Comparison of ENCODE assay signal across 9 mouse cellular contexts in the genomic region with DNA sequence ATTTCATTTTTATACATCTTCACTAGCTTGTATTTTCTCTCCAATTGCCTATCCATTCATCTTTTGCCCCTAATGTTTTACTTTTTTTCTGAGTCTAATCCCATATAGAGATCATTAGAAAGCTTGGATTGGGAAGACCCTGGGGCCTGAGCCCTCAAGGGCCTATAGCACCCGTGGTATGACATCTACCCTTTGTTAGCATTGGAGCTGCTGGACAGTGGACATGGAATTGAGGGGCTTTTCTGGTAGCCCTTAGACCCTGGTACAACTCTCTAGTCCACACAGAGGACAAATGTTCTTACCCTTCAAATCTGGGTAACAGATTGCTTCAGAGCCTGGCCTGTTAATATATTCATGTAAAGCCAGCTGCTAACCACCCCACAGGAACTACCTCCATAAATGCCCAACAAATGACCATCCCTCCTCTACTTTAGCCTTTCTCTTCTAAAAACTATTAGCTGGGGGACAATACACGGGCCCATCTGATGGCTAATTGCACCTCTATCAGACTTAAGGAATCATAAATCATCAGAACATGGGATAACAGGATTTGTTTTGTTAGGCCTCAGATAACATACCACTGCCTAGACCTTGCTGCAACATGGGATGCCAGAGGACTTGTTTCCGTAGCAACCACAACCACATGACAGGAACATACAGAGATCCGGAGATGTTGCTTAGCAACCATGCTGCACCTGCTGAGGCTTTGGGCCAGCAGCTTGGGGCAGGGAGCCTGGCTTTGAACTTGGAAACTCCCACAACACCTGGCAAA. TPM values are rescaled to one million over a fixed set of nuclear protein-coding genes. Genes with fewer than 3 reads are reported as not detected.
DNase-seq lines count a peak whose midpoint lies in the region; ATAC-seq lines count a peak whose summit lies in the region.
"Had no signal": no experiment of that assay in that cellular context is flagged by ENCODE, and none has a peak within 500 bp of the region (broad histone marks: within the 10 kb centered on the region; RNA-seq: fewer than 3 reads in every experiment).

No protein-coding gene starts in this region.

- peak; percentile 71 for DNase-seq in R1 (ENCODE audit: low read depth, low spot score)
- DNase-seq in brain, embryonic 18.5 days (ENCODE audit: low read depth, low spot score) = peak; percentile 76
- DNase-seq in hindbrain, embryonic 14.5 days (ENCODE audit: low spot score) = peak; percentile 74
- DNase-seq in adrenal gland, adult 8-10 months = no peak
- DNase-seq in spleen, postnatal 10 days (ENCODE audit: low spot score in 2 of 2) = no peak
- no peak for DNase-seq in heart, postnatal 10 days
- DNase-seq: adrenal gland, postnatal 14 days had no signal

- WGBS in hindbrain, embryonic 14.5 days = 46% methylated on average over 4 of the region's 4 CpGs
- 49% methylated on average over 4 of the region's 4 CpGs for WGBS in neural tube, embryonic 12.5 days
- WGBS in kidney, embryonic 15.5 days = 64% methylated on average over 4 of the region's 4 CpGs

- no peaks in the 10 kb centered on the region for H3K27me3 ChIP-seq in hindbrain, embryonic 14.5 days (ENCODE audit: control insufficient read depth, insufficient read depth, low read length)
- no peaks in the 10 kb centered on the region for H3K27me3 ChIP-seq in neural tube, embryonic 12.5 days (replicated peaks)
- no peaks in the 10 kb centered on the region for H3K27me3 ChIP-seq in kidney, embryonic 15.5 days

- peak overlapping the region; percentile 85 for H3K27ac ChIP-seq in hindbrain, embryonic 14.5 days
- H3K27ac ChIP-seq in neural tube, embryonic 12.5 days = 0 out of 2 replicates have a peak overlapping the region, but pooled peaks have one; percentile 7
- no peak overlapping the region for H3K27ac ChIP-seq in kidney, embryonic 15.5 days

- no peaks in the 10 kb centered on the region for H3K36me3 ChIP-seq in hindbrain, embryonic 14.5 days (replicated peaks; ENCODE audit: control insufficient read depth, insufficient read depth)
- H3K36me3 ChIP-seq in neural tube, embryonic 12.5 days = no peaks in the 10 kb centered on the region
- no peaks in the 10 kb centered on the region for H3K36me3 ChIP-seq in kidney, embryonic 15.5 days

- no peak overlapping the region for H3K9ac ChIP-seq in hindbrain, embryonic 14.5 days
- H3K9ac ChIP-seq in neural tube, embryonic 12.5 days = no peak overlapping the region
- no peak overlapping the region for H3K9ac ChIP-seq in kidney, embryonic 15.5 days

- no peak overlapping the region for H3K4me3 ChIP-seq in hindbrain, embryonic 14.5 days (replicated peaks; ENCODE audit: low read length)
- H3K4me3 ChIP-seq in neural tube, embryonic 12.5 days = no peak overlapping the region
- H3K4me3 ChIP-seq in kidney, embryonic 15.5 days (replicated peaks) = no peak overlapping the region

- no peak overlapping the region for H3K4me2 ChIP-seq in hindbrain, embryonic 14.5 days (replicated peaks)
- H3K4me2 ChIP-seq in neural tube, embryonic 12.5 days (replicated peaks) = no peak overlapping the region
- no peak overlapping the region for H3K4me2 ChIP-seq in kidney, embryonic 15.5 days

- H3K9me3 ChIP-seq in hindbrain, embryonic 14.5 days (ENCODE audit: control insufficient read depth, low read length) = no peaks in the 10 kb centered on the region
- H3K9me3 ChIP-seq in neural tube, embryonic 12.5 days = no peaks in the 10 kb centered on the region
- no peaks in the 10 kb centered on the region for H3K9me3 ChIP-seq in kidney, embryonic 15.5 days (replicated peaks)

- peak; percentile 79; the same call in 1 of the 2 replicates for ATAC-seq in hindbrain, embryonic 14.5 days (ENCODE audit: low FRiP score)
- ATAC-seq in neural tube, embryonic 12.5 days (ENCODE audit: low FRiP score, low read depth) = peak; percentile 81; the same call in 1 of the 2 replicates
- no peak for ATAC-seq in kidney, embryonic 15.5 days (replicated peaks; ENCODE audit: low FRiP score)

- H3K4me1 ChIP-seq in hindbrain, embryonic 14.5 days (replicated peaks; ENCODE audit: control insufficient read depth, insufficient read depth, low read length) = peaks cover 25% of the 10 kb centered on the region
- H3K4me1 ChIP-seq in neural tube, embryonic 12.5 days = peaks cover 8% of the 10 kb centered on the region
- no peaks in the 10 kb centered on the region for H3K4me1 ChIP-seq in kidney, embryonic 15.5 days

- intact Hi-C loops in heart, postnatal 10 days (cut with DNase I) = no loop called here

RNA-seq across cellular contexts. Expression of gene Chd6, which starts 39.0 kb away (rescaled TPM):
- polyA plus RNA-seq in hindbrain, embryonic 14.5 days (2014; fragmentation: Nextera tagmentation; extraction: Ambion mirVana) = 31.5 and 31.8 TPM in 2 replicates
- polyA plus RNA-seq in neural tube, embryonic 12.5 days (2016; fragmentation: Nextera tagmentation; extraction: Ambion mirVana) = 37.7 and 42.1 TPM in 2 replicates
- total RNA-seq in adrenal gland, adult 8-10 months (2022) = 10 to 100 TPM; 33.5 to 67.6 (median 45.5) TPM
- total RNA-seq in heart, postnatal 10 days (2021) = 10 to 100 TPM; 49.0 to 85.3 TPM
- 31.2 and 32.9 TPM in 2 replicates for polyA plus RNA-seq in kidney, embryonic 15.5 days (2015; fragmentation: Nextera tagmentation; extraction: Ambion mirVana)

Comparison
In these comparisons a context has a peak if more than half of its experiments do, and no peak if none do; other contexts are left out.
1. DNase-seq: peak in R1 (single experiment), brain, embryonic 18.5 days (single experiment) and hindbrain, embryonic 14.5 days (single experiment); none in adrenal gland, adult 8-10 months (single experiment), spleen, postnatal 10 days (0 of 2) and heart, postnatal 10 days (0 of 2).